Mouse (Mus musculus): Measurements from ENCODE around the gene Maff. TPM values are rescaled to one million over a fixed set of nuclear protein-coding genes. Genes with fewer than 3 reads are reported as not detected.
A peak's percentile ranks its signal among the peaks of the same experiment; 100 is the strongest.

Maff gene
- 12.9 and 19.4 TPM in 2 replicates for total RNA-seq (2014; rRNA removed; ENCODE audit: low replicate concordance)
- 1.8 and 2.9 TPM in 2 replicates for polyA plus RNA-seq (2015; fragmentation: Nextera tagmentation; extraction: Ambion mirVana)

DNA sequence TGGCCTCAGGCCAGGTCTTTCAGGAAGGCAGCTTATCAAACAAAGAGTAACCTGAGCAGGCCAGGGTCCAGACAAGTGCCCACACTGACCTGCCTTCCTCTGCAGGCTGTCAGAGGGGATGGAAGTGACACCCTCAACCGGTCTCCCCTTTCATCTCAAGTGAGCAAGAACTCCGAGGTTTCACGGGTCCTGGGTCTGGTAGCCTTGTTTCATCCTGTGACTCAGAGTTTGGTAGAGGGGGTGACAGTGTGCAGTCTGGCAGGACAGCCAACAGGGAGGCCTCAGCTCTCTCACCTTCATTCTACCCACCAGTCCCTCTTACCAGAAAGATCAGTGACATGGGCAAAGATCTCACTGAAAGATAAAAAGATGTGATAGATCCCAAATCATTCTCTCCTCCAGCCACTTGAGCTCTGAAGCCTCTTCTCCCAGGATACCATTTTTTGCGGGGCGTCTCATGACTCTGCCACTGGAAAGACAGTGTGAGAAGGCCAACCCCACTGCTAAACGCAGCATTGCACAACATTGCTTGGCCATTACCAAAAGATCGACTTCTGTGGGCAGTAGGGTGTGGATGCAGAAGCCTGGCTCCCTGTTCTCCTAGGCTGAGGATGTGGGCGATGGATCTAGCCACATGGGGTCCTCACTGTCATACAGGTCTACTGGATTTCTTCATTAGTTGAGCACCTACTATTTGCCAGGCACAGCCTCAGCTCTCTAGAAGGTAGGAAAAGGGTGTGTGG lies at the start of gene Maff:
Gene Maff, plus strand, starts transcription at position 571 of the 743 bp plus-strand sequence.
- H3K4me2 ChIP-seq (ENCODE audit: low read depth, low read length): peak within 1 kb of the TSS; percentile 91
- TF ChIP-seq CTCF (IDR thresholded peaks at IDR 0.05; ENCODE audit: low read depth) (no peak), EP300 (IDR thresholded peaks at IDR 0.05; ENCODE audit: low read depth) (no peak)
- peak within 1 kb of the TSS; percentile 84 for H3K9ac ChIP-seq (replicated peaks; ENCODE audit: low read depth, low read length)
- DNase-seq (ENCODE audit: low spot score): no peak
- H3K4me3 ChIP-seq (ENCODE audit: low read depth, low read length): peak within 1 kb of the TSS; percentile 85
- peaks cover 20% of the 10 kb centered on the region for H3K4me1 ChIP-seq (ENCODE audit: control insufficient read depth, insufficient read depth)
- no peaks in the 10 kb centered on the region for H3K9me3 ChIP-seq (replicated peaks; ENCODE audit: control insufficient read depth, low read length)
- WGBS: 52% methylated on average over 8 of the region's 8 CpGs
- H3K27ac ChIP-seq (ENCODE audit: low read depth): peak within 1 kb of the TSS; percentile 98
- no peaks in the 10 kb centered on the region for H3K36me3 ChIP-seq (replicated peaks; ENCODE audit: control insufficient read depth, insufficient read depth, low read length)
- no peaks in the 10 kb centered on the region for H3K27me3 ChIP-seq (ENCODE audit: control insufficient read depth, insufficient read depth, low read length)
- ATAC-seq (ENCODE audit: insufficient read depth, low read depth): no peak

DNA sequence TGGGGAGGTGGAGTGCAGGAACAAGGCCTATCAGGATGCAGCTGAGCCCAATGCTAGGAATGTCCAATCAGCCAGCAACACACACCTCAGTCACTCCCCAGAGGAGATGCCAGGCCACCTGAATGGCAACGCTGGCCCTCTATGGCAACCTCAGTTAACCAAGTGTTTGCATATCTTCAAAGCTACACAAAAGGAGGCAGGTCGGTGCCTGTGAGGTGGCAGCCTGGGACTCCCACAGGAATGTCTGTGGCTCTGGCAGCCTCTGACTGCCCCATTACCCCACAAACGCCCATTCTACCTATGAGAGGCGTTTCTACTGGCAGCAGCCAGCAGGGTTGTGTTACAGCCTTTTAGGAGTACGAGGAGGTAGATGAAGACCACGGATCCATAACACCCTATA lies 47.9 kb upstream of the Maff start:
- TF ChIP-seq EP300 (IDR thresholded peaks at IDR 0.05; ENCODE audit: low read depth): no peak
- TF ChIP-seq CTCF (IDR thresholded peaks at IDR 0.05; ENCODE audit: low read depth): no peak
- Histone ChIP-seq H3K36me3 (replicated peaks; ENCODE audit: control insufficient read depth, insufficient read depth, low read length) (no peaks in the 10 kb centered on the region), H3K9me3 (replicated peaks; ENCODE audit: control insufficient read depth, low read length) (no peaks in the 10 kb centered on the region), H3K27ac (ENCODE audit: low read depth) (no peak overlapping the region), H3K9ac (replicated peaks; ENCODE audit: low read depth, low read length) (no peak overlapping the region), H3K4me3 (ENCODE audit: low read depth, low read length) (no peak overlapping the region), H3K4me2 (ENCODE audit: low read depth, low read length) (no peak overlapping the region), H3K4me1 (ENCODE audit: control insufficient read depth, insufficient read depth) (no peaks in the 10 kb centered on the region), H3K27me3 (ENCODE audit: control insufficient read depth, insufficient read depth, low read length) (no peaks in the 10 kb centered on the region)
- DNase-seq (ENCODE audit: low spot score): no peak
- no peak for ATAC-seq (ENCODE audit: insufficient read depth, low read depth)
- 86% methylated on average over 6 of the region's 6 CpGs for WGBS

DNA sequence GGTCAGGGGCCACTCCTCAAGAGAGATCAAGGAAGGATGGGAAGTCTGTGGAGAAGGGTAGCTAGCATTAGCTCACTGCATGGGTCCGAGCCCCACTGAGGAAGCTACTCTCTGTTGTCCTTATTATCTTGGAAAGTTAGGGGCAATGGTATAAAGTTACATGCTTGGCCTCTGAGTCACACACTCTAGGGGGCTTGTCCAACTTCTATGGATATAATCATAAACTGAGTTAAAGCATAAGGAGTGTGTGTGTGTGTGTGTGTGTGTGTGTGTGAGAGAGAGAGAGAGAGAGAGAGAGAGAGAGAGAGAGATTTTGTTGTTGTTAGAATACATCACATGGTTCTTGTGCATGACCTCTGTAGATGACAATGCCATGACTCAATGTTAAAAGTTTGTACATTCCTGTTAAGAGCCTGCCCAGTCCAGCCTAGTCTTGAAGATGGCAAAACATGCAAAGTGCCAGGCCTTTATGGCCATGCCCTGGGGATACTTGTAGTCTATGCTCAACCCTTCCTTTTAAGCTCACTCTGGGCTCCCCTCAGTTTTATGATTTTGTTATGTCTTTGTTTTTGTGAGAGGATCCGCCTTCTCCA lies 46.8 kb upstream of the Maff start:
- TF ChIP-seq EP300 (IDR thresholded peaks at IDR 0.05; ENCODE audit: low read depth) (no peak), CTCF (IDR thresholded peaks at IDR 0.05; ENCODE audit: low read depth) (no peak)
- 64% methylated on average over 2 of the region's 2 CpGs for WGBS
- H3K9ac ChIP-seq (replicated peaks; ENCODE audit: low read depth, low read length): no peak overlapping the region
- DNase-seq (ENCODE audit: low spot score) (no peak), ATAC-seq (ENCODE audit: insufficient read depth, low read depth) (no peak)
- no peak overlapping the region for H3K4me2 ChIP-seq (ENCODE audit: low read depth, low read length)
- no peaks in the 10 kb centered on the region for H3K9me3 ChIP-seq (replicated peaks; ENCODE audit: control insufficient read depth, low read length)
- no peaks in the 10 kb centered on the region for H3K27me3 ChIP-seq (ENCODE audit: control insufficient read depth, insufficient read depth, low read length)
- H3K36me3 ChIP-seq (replicated peaks; ENCODE audit: control insufficient read depth, insufficient read depth, low read length): no peaks in the 10 kb centered on the region
- no peak overlapping the region for H3K4me3 ChIP-seq (ENCODE audit: low read depth, low read length)
- no peaks in the 10 kb centered on the region for H3K4me1 ChIP-seq (ENCODE audit: control insufficient read depth, insufficient read depth)
- H3K27ac ChIP-seq (ENCODE audit: low read depth): 0 out of 2 replicates have a peak overlapping the region, but pooled peaks have one; percentile 4

DNA sequence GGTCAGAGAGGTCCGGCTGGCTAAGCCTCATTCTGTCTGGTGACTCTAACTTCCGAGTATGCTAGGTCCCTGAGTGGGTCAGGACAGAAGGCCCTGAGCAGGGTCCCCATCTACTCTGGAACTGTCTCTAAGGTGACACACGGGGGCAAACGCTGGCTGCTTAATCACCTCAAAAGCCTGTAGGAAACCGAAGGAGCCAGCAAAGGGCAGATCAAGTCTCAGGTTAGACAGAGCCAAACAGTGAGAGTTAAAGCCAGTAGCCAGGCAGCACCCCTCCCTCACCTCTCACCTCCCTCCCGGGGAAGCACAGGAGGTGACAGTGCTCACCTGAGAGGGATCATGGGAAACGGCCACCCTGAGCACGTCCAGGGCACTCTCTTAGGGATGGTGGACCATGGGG lies 42.7 kb upstream of the Maff start:
- ATAC-seq (ENCODE audit: insufficient read depth, low read depth) (no peak), DNase-seq (ENCODE audit: low spot score) (no peak)
- Histone ChIP-seq H3K9ac (replicated peaks; ENCODE audit: low read depth, low read length) (no peak overlapping the region), H3K27me3 (ENCODE audit: control insufficient read depth, insufficient read depth, low read length) (no peaks in the 10 kb centered on the region), H3K9me3 (replicated peaks; ENCODE audit: control insufficient read depth, low read length) (no peaks in the 10 kb centered on the region), H3K4me3 (ENCODE audit: low read depth, low read length) (no peak overlapping the region), H3K4me1 (ENCODE audit: control insufficient read depth, insufficient read depth) (no peaks in the 10 kb centered on the region), H3K4me2 (ENCODE audit: low read depth, low read length) (no peak overlapping the region), H3K27ac (ENCODE audit: low read depth) (no peak overlapping the region), H3K36me3 (replicated peaks; ENCODE audit: control insufficient read depth, insufficient read depth, low read length) (peaks cover 3% of the 10 kb centered on the region; the same call in 1 of the 2 replicates)
- TF ChIP-seq EP300 (IDR thresholded peaks at IDR 0.05; ENCODE audit: low read depth) (no peak), CTCF (IDR thresholded peaks at IDR 0.05; ENCODE audit: low read depth) (no peak)
- WGBS: 86% methylated on average over 8 of the region's 8 CpGs

DNA sequence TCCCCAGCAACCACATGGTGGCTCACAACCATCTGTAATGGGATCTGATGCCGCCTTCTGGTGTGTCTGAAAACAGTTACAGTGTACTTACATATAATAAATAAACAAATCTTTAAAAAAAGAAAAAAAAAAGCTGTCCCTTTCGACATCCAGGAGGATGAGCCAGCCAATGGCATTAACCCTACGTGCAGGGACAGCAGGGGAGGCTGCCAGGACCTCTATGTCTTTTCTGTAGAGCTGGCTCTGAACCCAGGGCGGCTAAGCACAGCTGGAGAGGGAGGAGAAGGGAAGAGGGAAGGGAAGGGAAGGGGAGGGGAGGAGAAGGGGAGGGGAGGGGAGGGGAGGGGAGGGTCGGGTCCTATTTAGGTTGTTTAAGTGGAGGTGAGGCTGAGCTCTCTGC lies 41.6 kb upstream of the Maff start:
- H3K4me3 ChIP-seq (ENCODE audit: low read depth, low read length): no peak overlapping the region
- DNase-seq (ENCODE audit: low spot score): no peak
- H3K36me3 ChIP-seq (replicated peaks; ENCODE audit: control insufficient read depth, insufficient read depth, low read length): peaks cover 3% of the 10 kb centered on the region; the same call in 1 of the 2 replicates
- TF ChIP-seq CTCF (IDR thresholded peaks at IDR 0.05; ENCODE audit: low read depth) (no peak), EP300 (IDR thresholded peaks at IDR 0.05; ENCODE audit: low read depth) (no peak)
- no peak for ATAC-seq (ENCODE audit: insufficient read depth, low read depth)
- 58% methylated on average over 4 of the region's 5 CpGs for WGBS
- no peak overlapping the region for H3K9ac ChIP-seq (replicated peaks; ENCODE audit: low read depth, low read length)
- no peaks in the 10 kb centered on the region for H3K27me3 ChIP-seq (ENCODE audit: control insufficient read depth, insufficient read depth, low read length)
- no peaks in the 10 kb centered on the region for H3K9me3 ChIP-seq (replicated peaks; ENCODE audit: control insufficient read depth, low read length)
- no peak overlapping the region for H3K4me2 ChIP-seq (ENCODE audit: low read depth, low read length)
- H3K27ac ChIP-seq (ENCODE audit: low read depth): no peak overlapping the region
- no peaks in the 10 kb centered on the region for H3K4me1 ChIP-seq (ENCODE audit: control insufficient read depth, insufficient read depth)
